Mouse (Mus musculus): Measurements from ENCODE around the gene Il4ra. TPM values are rescaled to one million over a fixed set of nuclear protein-coding genes. Genes with fewer than 3 reads are reported as not detected.

Il4ra gene
- polyA plus RNA-seq, 1 experiment = 22.7 TPM

- Histone ChIP-seq H3K79me2 (ENCODE audit: control insufficient read depth, insufficient read depth) (no peaks in the 10 kb centered on the region), H3ac (ENCODE audit: control insufficient read depth, insufficient read length, low read depth) (no peak overlapping the region), H3K79me3 (ENCODE audit: low read depth) (no peaks in the 10 kb centered on the region), H3K36me3 (ENCODE audit: control insufficient read depth, insufficient read depth) (no peaks in the 10 kb centered on the region), H3K27me3 (ENCODE audit: control insufficient read depth, insufficient read depth, insufficient read length) (no peaks in the 10 kb centered on the region), H3K4me3 (ENCODE audit: insufficient read depth, poor library complexity, severe bottlenecking) (no peak overlapping the region)
- TF ChIP-seq MAX (IDR thresholded peaks at IDR 0.05) = no peak
- no peak for TF ChIP-seq USF1 (IDR thresholded peaks at IDR 0.05; ENCODE audit: low read depth)
- TF ChIP-seq CEBPB (IDR thresholded peaks at IDR 0.05; ENCODE audit: low read depth) = no peak
- TF ChIP-seq FOSL1 (IDR thresholded peaks at IDR 0.05; ENCODE audit: insufficient read depth, low read length, poor library complexity, severe bottlenecking) = no peak
- TF ChIP-seq MYOG (IDR thresholded peaks at IDR 0.05; ENCODE audit: control insufficient read depth, extremely low read depth, insufficient read length) = no peak
- no peak for TF ChIP-seq CTCF (IDR thresholded peaks at IDR 0.05; ENCODE audit: control insufficient read depth, insufficient read depth, insufficient read length)
- no peak for TF ChIP-seq MYOD1 (IDR thresholded peaks at IDR 0.05; ENCODE audit: control insufficient read depth, insufficient read length, low read depth)
Measured at GRCm38 (mm10) chr7:125511432-125511831, 40.5 kb upstream of the Il4ra start.

- Histone ChIP-seq H3ac (ENCODE audit: control insufficient read depth, insufficient read length, low read depth) (no peak overlapping the region), H3K79me3 (ENCODE audit: low read depth) (no peaks in the 10 kb centered on the region)
- TF ChIP-seq USF1 (IDR thresholded peaks at IDR 0.05; ENCODE audit: low read depth) = no peak
- TF ChIP-seq MAX (IDR thresholded peaks at IDR 0.05) = no peak
- TF ChIP-seq CTCF (IDR thresholded peaks at IDR 0.05; ENCODE audit: control insufficient read depth, insufficient read depth, insufficient read length) = no peak
- TF ChIP-seq CEBPB (IDR thresholded peaks at IDR 0.05; ENCODE audit: low read depth) = no peak
- TF ChIP-seq FOSL1 (IDR thresholded peaks at IDR 0.05; ENCODE audit: insufficient read depth, low read length, poor library complexity, severe bottlenecking) = no peak
- TF ChIP-seq MYOG (IDR thresholded peaks at IDR 0.05; ENCODE audit: control insufficient read depth, extremely low read depth, insufficient read length) = no peak
- TF ChIP-seq MYOD1 (IDR thresholded peaks at IDR 0.05; ENCODE audit: control insufficient read depth, insufficient read length, low read depth) = no peak
Measured at GRCm38 (mm10) chr7:125511852-125512251, 40.1 kb upstream of the Il4ra start.

DNA sequence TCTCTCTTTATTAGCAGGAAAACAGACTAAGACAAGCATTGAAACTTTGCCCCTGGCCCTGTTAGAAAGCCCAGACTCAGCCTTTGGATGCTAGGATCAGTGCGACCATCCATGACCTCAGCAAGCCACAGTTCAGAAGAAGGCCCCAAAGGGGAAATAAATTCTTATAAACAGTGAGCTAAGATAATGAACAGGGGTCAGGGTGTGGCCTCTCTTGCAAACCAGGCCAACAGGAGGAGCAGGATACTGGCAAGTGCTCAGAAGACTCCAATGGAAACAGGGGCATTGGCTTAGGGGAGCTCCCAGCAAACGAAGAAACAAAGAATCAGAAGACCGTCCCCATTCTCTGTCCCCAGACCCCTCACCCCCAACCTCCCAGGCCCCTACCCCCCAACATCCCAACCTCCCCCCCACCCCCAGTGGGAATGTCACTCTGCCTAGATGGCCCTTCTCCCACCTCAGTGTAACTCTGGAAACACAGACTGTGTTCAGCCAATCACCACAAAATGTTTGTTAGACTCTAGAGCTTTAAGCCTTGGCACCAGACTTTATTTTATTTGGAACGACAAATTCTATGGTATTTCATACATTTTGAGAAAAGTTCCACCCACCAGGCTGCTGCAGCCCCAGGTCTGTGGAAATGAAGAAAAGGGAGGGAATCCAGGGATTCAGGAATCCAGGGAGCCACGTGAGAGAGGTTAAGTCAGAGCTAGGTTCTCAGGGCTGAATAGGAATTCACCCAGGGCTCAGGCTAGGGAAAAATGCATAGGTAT is 36.7 kb upstream of the Il4ra start:
- H3K79me3 ChIP-seq (ENCODE audit: low read depth) = no peaks in the 10 kb centered on the region
- no peak overlapping the region for H3K4me3 ChIP-seq (ENCODE audit: insufficient read depth, poor library complexity, severe bottlenecking)
- no peak overlapping the region for H3ac ChIP-seq (ENCODE audit: control insufficient read depth, insufficient read length, low read depth)
- H3K79me2 ChIP-seq (ENCODE audit: control insufficient read depth, insufficient read depth) = no peaks in the 10 kb centered on the region
- TF ChIP-seq FOSL1 (IDR thresholded peaks at IDR 0.05; ENCODE audit: insufficient read depth, low read length, poor library complexity, severe bottlenecking) (no peak), CTCF (IDR thresholded peaks at IDR 0.05; ENCODE audit: control insufficient read depth, insufficient read depth, insufficient read length) (no peak), USF1 (IDR thresholded peaks at IDR 0.05; ENCODE audit: low read depth) (no peak), MYOD1 (IDR thresholded peaks at IDR 0.05; ENCODE audit: control insufficient read depth, insufficient read length, low read depth) (no peak), MYOG (IDR thresholded peaks at IDR 0.05; ENCODE audit: control insufficient read depth, extremely low read depth, insufficient read length) (no peak), CEBPB (IDR thresholded peaks at IDR 0.05; ENCODE audit: low read depth) (no peak), MAX (IDR thresholded peaks at IDR 0.05) (no peak)
- no peaks in the 10 kb centered on the region for H3K27me3 ChIP-seq (ENCODE audit: control insufficient read depth, insufficient read depth, insufficient read length)
- no peaks in the 10 kb centered on the region for H3K36me3 ChIP-seq (ENCODE audit: control insufficient read depth, insufficient read depth)

More at GRCm38 (mm10) chr7:125511852-125512251, 40.1 kb upstream of the Il4ra start:
- H3K36me3 ChIP-seq (ENCODE audit: control insufficient read depth, insufficient read depth) = no peaks in the 10 kb centered on the region
- no peak overlapping the region for H3K4me3 ChIP-seq (ENCODE audit: insufficient read depth, poor library complexity, severe bottlenecking)
- no peaks in the 10 kb centered on the region for H3K79me2 ChIP-seq (ENCODE audit: control insufficient read depth, insufficient read depth)
- no peaks in the 10 kb centered on the region for H3K27me3 ChIP-seq (ENCODE audit: control insufficient read depth, insufficient read depth, insufficient read length)

DNA sequence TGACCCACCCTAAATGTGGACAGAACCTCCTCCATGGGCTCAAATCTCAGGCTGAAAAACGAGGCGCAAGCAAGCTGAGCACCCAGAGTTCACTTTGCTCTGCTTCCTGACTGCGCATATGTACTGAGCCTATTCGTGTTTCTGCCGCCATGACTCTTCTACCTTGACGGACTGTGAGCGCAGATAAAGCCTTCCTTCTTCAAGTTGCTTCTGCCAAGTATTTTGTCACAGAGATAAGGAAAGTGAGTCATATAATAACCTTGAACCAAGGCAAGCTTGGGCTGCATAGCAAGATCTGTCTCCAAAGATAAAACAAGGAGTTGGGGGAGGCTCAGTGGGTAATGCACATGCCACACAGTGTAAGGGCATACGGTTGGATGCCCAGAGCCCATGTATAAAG is 35.2 kb upstream of the Il4ra start:
- Histone ChIP-seq H3ac (ENCODE audit: control insufficient read depth, insufficient read length, low read depth) (no peak overlapping the region), H3K36me3 (ENCODE audit: control insufficient read depth, insufficient read depth) (no peaks in the 10 kb centered on the region), H3K4me3 (ENCODE audit: insufficient read depth, poor library complexity, severe bottlenecking) (no peak overlapping the region), H3K79me3 (ENCODE audit: low read depth) (no peaks in the 10 kb centered on the region), H3K27me3 (ENCODE audit: control insufficient read depth, insufficient read depth, insufficient read length) (no peaks in the 10 kb centered on the region), H3K79me2 (ENCODE audit: control insufficient read depth, insufficient read depth) (no peaks in the 10 kb centered on the region)
- TF ChIP-seq USF1 (IDR thresholded peaks at IDR 0.05; ENCODE audit: low read depth) (no peak), FOSL1 (IDR thresholded peaks at IDR 0.05; ENCODE audit: insufficient read depth, low read length, poor library complexity, severe bottlenecking) (no peak), CEBPB (IDR thresholded peaks at IDR 0.05; ENCODE audit: low read depth) (no peak), MYOD1 (IDR thresholded peaks at IDR 0.05; ENCODE audit: control insufficient read depth, insufficient read length, low read depth) (no peak), CTCF (IDR thresholded peaks at IDR 0.05; ENCODE audit: control insufficient read depth, insufficient read depth, insufficient read length) (no peak), MYOG (IDR thresholded peaks at IDR 0.05; ENCODE audit: control insufficient read depth, extremely low read depth, insufficient read length) (no peak), MAX (IDR thresholded peaks at IDR 0.05) (no peak)

GRCm38 (mm10) chr7:125517470-125517869 is 34.5 kb upstream of the Il4ra start:
- no peaks in the 10 kb centered on the region for H3K27me3 ChIP-seq (ENCODE audit: control insufficient read depth, insufficient read depth, insufficient read length)
- no peak overlapping the region for H3ac ChIP-seq (ENCODE audit: control insufficient read depth, insufficient read length, low read depth)
- H3K36me3 ChIP-seq (ENCODE audit: control insufficient read depth, insufficient read depth) = no peaks in the 10 kb centered on the region
- H3K4me3 ChIP-seq (ENCODE audit: insufficient read depth, poor library complexity, severe bottlenecking) = no peak overlapping the region
- H3K79me3 ChIP-seq (ENCODE audit: low read depth) = no peaks in the 10 kb centered on the region
- H3K79me2 ChIP-seq (ENCODE audit: control insufficient read depth, insufficient read depth) = no peaks in the 10 kb centered on the region
- no peak for TF ChIP-seq MAX (IDR thresholded peaks at IDR 0.05)
- no peak for TF ChIP-seq FOSL1 (IDR thresholded peaks at IDR 0.05; ENCODE audit: insufficient read depth, low read length, poor library complexity, severe bottlenecking)
- no peak for TF ChIP-seq MYOD1 (IDR thresholded peaks at IDR 0.05; ENCODE audit: control insufficient read depth, insufficient read length, low read depth)
- no peak for TF ChIP-seq USF1 (IDR thresholded peaks at IDR 0.05; ENCODE audit: low read depth)
- TF ChIP-seq CTCF (IDR thresholded peaks at IDR 0.05; ENCODE audit: control insufficient read depth, insufficient read depth, insufficient read length) = no peak
- no peak for TF ChIP-seq CEBPB (IDR thresholded peaks at IDR 0.05; ENCODE audit: low read depth)
- no peak for TF ChIP-seq MYOG (IDR thresholded peaks at IDR 0.05; ENCODE audit: control insufficient read depth, extremely low read depth, insufficient read length)
